Mouse (Mus musculus): Measurements from ENCODE around the gene Wipf1. TPM values are rescaled to one million over a fixed set of nuclear protein-coding genes. Genes with fewer than 3 reads are reported as not detected.
A peak's percentile ranks its signal among the peaks of the same experiment; 100 is the strongest.

Gene Wipf1
- polyA plus RNA-seq, 1 experiment from 2014 or later: 2.9 TPM

DNA sequence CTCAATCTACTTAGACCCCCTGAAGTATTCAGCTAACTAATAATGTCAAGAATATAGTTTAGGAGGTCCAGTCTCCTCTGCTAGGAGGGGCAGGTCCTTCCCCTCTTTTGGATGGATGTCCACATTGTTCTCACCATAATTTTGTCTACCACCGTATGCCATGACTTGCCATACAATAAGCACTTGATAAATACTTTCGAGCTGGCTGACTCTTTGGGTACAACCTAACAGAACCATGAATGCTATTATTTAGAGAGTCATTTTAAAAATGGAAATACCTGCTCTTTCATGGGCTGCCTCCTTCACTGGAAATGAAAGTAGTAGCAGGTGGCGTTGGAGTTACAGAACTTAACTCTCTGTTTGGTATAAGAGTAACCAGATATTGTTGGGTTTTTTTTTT, 139.6 kb downstream of the Wipf1 start:
- H3K9ac ChIP-seq: no peak overlapping the region
- peaks cover 9% of the 10 kb centered on the region; the same call in 1 of the 2 replicates for H3K4me1 ChIP-seq (replicated peaks)
- H3K4me3 ChIP-seq: no peak overlapping the region
- no peak for ATAC-seq (ENCODE audit: low FRiP score, low read depth)
- no peaks in the 10 kb centered on the region for H3K9me3 ChIP-seq
- H3K27me3 ChIP-seq: no peaks in the 10 kb centered on the region
- 96% methylated on average over 3 of the region's 3 CpGs for WGBS
- H3K27ac ChIP-seq (replicated peaks): no peak overlapping the region
- no peak overlapping the region for H3K4me2 ChIP-seq
- no peaks in the 10 kb centered on the region for H3K36me3 ChIP-seq

DNA sequence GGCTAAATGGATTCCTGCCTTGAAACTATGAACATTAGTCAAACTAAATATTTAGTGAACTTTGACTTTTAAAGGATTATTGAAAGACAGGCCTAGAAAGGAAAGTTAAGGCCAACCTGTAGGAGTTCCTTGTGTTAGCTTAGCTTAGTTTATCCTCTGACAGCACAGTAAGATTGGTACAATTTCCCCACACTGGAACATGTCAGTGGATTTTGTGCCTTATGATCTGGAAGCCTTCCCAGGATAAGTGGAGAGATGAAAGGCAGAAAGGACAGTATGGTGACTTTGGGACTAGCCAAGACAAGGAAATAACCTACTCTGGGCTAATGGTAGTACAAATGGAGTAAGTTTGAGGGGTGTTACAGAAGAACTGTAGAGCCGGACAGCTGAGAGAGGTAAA, 141.7 kb downstream of the Wipf1 start:
- H3K4me3 ChIP-seq: no peak overlapping the region
- H3K4me1 ChIP-seq (replicated peaks): peaks cover 9% of the 10 kb centered on the region; the same call in 1 of the 2 replicates
- H3K27ac ChIP-seq (replicated peaks): no peak overlapping the region
- H3K9ac ChIP-seq: no peak overlapping the region
- H3K9me3 ChIP-seq: no peaks in the 10 kb centered on the region
- no peaks in the 10 kb centered on the region for H3K27me3 ChIP-seq
- ATAC-seq (ENCODE audit: low FRiP score, low read depth): no peak
- H3K4me2 ChIP-seq: no peak overlapping the region
- WGBS: 90% methylated on average over 1 of the region's 1 CpGs
- no peaks in the 10 kb centered on the region for H3K36me3 ChIP-seq

DNA sequence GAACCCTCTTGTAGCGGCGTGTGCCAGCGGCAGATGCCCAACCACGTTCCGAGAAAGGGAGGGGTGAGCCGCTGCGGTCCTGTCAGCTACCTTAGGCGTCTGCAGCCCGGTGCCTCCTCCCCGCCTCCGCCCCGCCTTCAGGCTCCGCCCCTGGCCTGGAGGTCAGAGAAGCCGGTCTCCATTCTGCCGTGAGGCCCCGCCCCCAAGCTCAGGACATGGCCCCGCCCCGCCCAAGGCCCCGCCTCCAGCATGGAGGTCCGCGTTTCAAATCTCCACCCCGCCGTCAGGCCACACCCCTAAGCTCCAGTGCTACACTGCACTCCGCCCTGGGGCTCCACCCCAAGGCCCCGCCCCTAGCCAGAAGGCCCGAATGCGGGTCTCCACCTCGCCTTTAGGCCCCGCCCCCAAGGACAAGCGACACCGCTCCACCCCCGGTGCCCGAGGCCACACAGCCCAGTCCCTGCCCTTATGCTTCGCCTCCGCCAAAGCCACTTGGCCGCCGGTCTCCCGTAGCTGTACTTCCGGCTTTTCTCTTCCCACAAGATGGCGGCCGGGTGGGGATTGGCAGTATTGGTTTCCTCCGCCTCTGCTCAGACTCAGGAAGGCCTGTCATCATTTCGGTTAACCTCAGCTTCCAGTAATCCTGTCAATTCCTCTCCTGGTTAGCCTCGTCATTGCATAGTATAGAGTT, 143.0 kb downstream of the Wipf1 start, which contains the start of gene Gpr155:
Gpr155 (minus strand) TSS at position 217 of the 691 bp plus-strand sequence.
- H3K9ac ChIP-seq: peak within 1 kb of the TSS; percentile 58
- peak within 1 kb of the TSS; percentile 86 for H3K27ac ChIP-seq (replicated peaks)
- no peaks in the 10 kb centered on the region for H3K36me3 ChIP-seq
- peak within 1 kb of the TSS; percentile 54 for H3K4me3 ChIP-seq
- H3K9me3 ChIP-seq: no peaks in the 10 kb centered on the region
- no peaks in the 10 kb centered on the region for H3K27me3 ChIP-seq
- peak within 1 kb of the TSS; percentile 75 for H3K4me2 ChIP-seq
- peaks cover 9% of the 10 kb centered on the region; the same call in 1 of the 2 replicates for H3K4me1 ChIP-seq (replicated peaks)
- WGBS: under 1% methylated on average over 41 of the region's 44 CpGs
- ATAC-seq (ENCODE audit: low FRiP score, low read depth): peak; percentile 99

DNA sequence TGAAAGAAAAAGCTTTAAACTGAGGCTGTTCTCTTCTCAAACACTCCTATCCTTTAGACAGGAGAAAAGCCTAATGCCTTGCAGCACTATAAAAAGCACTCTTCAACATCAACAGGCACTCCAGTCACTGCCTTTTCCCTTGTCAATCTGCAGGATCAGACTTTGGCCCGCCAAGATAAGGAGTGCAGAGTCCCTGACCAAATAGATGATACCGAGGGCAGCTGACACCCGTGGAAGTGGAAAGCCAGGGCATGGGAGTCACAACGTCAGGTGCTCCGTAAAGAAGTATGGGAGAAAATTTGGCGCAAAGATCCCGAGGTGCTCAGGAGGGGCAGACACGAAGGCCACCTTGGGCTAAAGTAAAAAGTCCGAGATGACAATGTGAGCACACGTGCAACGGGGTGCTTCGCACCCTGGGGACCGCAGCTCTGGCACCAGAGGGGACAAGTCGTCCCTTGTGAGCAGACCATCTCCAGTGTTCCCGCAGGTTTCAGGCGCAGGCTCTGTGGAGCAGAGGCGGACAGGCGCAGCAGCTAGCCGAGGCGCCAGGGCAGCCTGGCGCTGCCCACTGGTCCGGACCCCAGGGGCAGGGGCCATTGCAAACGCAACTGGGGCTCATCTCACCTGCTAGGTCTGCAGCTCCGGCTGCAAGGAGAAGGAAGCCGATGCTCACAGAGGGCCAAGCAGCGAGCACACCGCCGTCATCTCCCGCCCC, 143.7 kb downstream of the Wipf1 start:
- Histone ChIP-seq H3K9me3 (no peaks in the 10 kb centered on the region), H3K27ac (replicated peaks) (peak overlapping the region; percentile 86), H3K36me3 (no peaks in the 10 kb centered on the region), H3K4me3 (peak overlapping the region; percentile 54), H3K9ac (peak overlapping the region; percentile 58), H3K4me1 (replicated peaks) (peaks cover 9% of the 10 kb centered on the region; the same call in 1 of the 2 replicates), H3K4me2 (peak overlapping the region; percentile 75), H3K27me3 (no peaks in the 10 kb centered on the region)
- ATAC-seq (ENCODE audit: low FRiP score, low read depth): no peak
- WGBS: 2% methylated on average over 28 of the region's 29 CpGs

DNA sequence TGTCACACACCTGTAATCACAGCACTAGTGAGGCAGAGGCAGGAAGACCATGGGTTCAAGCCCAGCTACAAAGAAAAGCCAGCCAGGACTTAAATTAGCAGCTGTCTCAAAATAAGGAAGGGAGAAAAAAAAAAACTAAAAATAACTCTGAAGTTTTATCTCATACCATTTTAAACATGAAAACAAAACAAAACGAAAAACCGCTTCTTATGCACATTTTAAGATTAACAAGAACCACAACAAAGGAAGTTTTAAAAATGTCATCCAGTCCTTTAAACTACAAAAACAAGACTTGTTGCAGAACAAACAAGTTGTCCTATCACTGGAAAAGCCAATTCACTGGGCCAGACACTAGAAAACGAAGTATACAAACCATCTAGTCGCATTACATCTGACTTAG, 144.4 kb downstream of the Wipf1 start:
- Histone ChIP-seq H3K4me1 (replicated peaks) (peaks cover 9% of the 10 kb centered on the region; the same call in 1 of the 2 replicates), H3K4me2 (peak overlapping the region; percentile 75), H3K27me3 (no peaks in the 10 kb centered on the region), H3K36me3 (no peaks in the 10 kb centered on the region), H3K9me3 (no peaks in the 10 kb centered on the region), H3K27ac (replicated peaks) (no peak overlapping the region), H3K4me3 (peak overlapping the region; percentile 54), H3K9ac (no peak overlapping the region)
- ATAC-seq (ENCODE audit: low FRiP score, low read depth): no peak
- 90% methylated on average over 4 of the region's 4 CpGs for WGBS

DNA sequence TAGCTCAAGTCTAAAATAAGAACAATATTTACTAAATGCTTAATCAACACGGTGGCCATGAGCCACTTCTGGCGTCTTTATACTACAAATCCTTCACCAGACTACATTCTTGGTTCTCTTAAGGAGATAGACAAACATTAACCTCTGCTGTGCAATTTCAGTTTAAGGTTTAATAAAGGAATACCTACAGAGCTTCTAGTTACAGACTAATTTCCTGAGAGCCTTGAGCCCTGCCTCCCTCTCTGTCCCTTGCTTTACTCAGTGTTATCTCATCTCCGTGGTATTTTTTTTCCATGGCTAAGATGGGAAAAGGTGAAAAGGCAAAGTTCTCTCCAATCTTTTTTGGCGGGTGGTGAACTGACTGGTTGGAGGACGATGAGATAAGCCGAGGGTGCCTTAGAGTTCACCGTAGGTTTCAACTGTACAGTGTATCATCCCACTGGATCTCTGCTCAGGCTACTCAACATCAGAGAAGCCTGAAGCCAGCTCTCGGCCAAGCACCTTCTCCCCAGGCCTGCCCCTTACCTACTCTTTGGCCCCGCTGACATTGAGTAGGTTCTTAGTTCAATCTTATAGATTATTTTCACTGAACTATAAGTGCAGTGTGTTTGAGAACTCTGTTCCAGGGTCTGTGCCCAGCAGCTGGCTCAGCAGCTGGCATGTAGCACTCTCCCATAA, 149.1 kb downstream of the Wipf1 start:
- Histone ChIP-seq H3K4me1 (replicated peaks) (peaks cover 9% of the 10 kb centered on the region; the same call in 1 of the 2 replicates), H3K9me3 (no peaks in the 10 kb centered on the region), H3K27ac (replicated peaks) (no peak overlapping the region), H3K4me2 (no peak overlapping the region), H3K4me3 (no peak overlapping the region), H3K36me3 (no peaks in the 10 kb centered on the region), H3K9ac (no peak overlapping the region), H3K27me3 (no peaks in the 10 kb centered on the region)
- ATAC-seq (ENCODE audit: low FRiP score, low read depth): no peak
- 92% methylated on average over 9 of the region's 9 CpGs for WGBS

DNA sequence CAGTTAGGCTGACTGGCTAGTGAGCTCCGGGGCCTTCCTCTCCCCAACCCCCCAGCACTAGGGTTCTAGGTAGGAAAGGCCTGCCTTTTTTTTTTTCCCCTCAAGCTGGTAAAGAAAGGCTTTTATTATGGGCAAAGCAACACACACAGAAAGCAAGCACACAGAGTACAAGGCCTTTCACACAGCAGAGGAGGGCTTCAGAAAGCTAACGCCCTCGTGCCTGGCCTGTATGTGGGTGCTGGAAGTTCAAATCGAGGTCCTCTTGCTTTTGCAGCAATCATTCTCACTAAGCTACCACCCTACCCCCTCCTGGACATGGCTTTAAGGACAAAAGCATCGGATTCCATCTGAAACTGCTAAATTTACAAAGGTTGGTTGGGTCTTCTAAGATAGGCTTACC, 149.9 kb downstream of the Wipf1 start:
- WGBS: 75% methylated on average over 5 of the region's 5 CpGs
- Histone ChIP-seq H3K27ac (replicated peaks) (no peak overlapping the region), H3K4me3 (no peak overlapping the region), H3K36me3 (no peaks in the 10 kb centered on the region), H3K4me1 (replicated peaks) (0 out of 2 replicates have a peak, but pooled peaks cover 4% of the 10 kb centered on the region), H3K9me3 (no peaks in the 10 kb centered on the region), H3K27me3 (no peaks in the 10 kb centered on the region), H3K4me2 (no peak overlapping the region), H3K9ac (no peak overlapping the region)
- no peak for ATAC-seq (ENCODE audit: low FRiP score, low read depth)

Other genes with a start within 250 kb of the Wipf1 start
- gene Scrn3, start 217.1 kb downstream of the Wipf1 start, polyA plus RNA-seq (2015; fragmentation: Nextera tagmentation; extraction: Ambion mirVana): 7.3 and 8.2 TPM in 2 replicates
- gene Cir1, start 217.0 kb downstream of the Wipf1 start, polyA plus RNA-seq (2015; fragmentation: Nextera tagmentation; extraction: Ambion mirVana): 26.2 and 29.0 TPM in 2 replicates
- 14.1 and 14.4 TPM in 2 replicates for gene Gpr155, start 143.2 kb downstream of the Wipf1 start, polyA plus RNA-seq (2015; fragmentation: Nextera tagmentation; extraction: Ambion mirVana)
- gene Chrna1, start 50.6 kb upstream of the Wipf1 start, polyA plus RNA-seq (2015; fragmentation: Nextera tagmentation; extraction: Ambion mirVana): 0.24 and 0.26 TPM in 2 replicates
- gene Chn1, start 245.6 kb upstream of the Wipf1 start, polyA plus RNA-seq (2015; fragmentation: Nextera tagmentation; extraction: Ambion mirVana): 87.8 and 97.5 TPM in 2 replicates